Mouse (Mus musculus) embryonic facial prominence, embryonic 15.5 days (tissue): ENCODE measurements around the gene Mag. TPM values are rescaled to one million over a fixed set of nuclear protein-coding genes. Genes with fewer than 3 reads are reported as not detected.

ENCODE experiments used
- ATAC-seq: fragments of 200-750 bp; cut with Nextera tagmentation; 2 replicates; pipeline ENCODE4 v1.8.0; 2017; ENCODE audit warnings: low read depth, moderate TSS enrichment; ENCODE audit not compliant: insufficient number of reproducible peaks, low FRiP score, low TSS enrichment
- H3K27ac ChIP-seq: fragments of 300-500 bp; sonication (generic); replicated peaks from 2 replicates; pipeline ENCODE4 v1.5.1; 2015; ENCODE audit warnings: mild to moderate bottlenecking, inconsistent platforms
- H3K27me3 ChIP-seq: fragments of 300-500 bp; sonication (generic); 2 replicates; pipeline ENCODE4 v1.6.1; 2015; ENCODE audit warnings: inconsistent platforms
- H3K36me3 ChIP-seq: fragments of 300-500 bp; sonication (generic); 2 replicates; pipeline ENCODE4 v1.6.1; 2015; ENCODE audit warnings: mild to moderate bottlenecking, inconsistent platforms
- H3K4me1 ChIP-seq: fragments of 300-500 bp; sonication (generic); 2 replicates; pipeline ENCODE4 v1.6.1; 2015; ENCODE audit warnings: inconsistent platforms
- H3K4me2 ChIP-seq: fragments of 300-500 bp; sonication (generic); replicated peaks from 2 replicates; pipeline ENCODE4 v1.6.1; 2015; ENCODE audit warnings: mild to moderate bottlenecking, inconsistent platforms
- H3K4me3 ChIP-seq: fragments of 300-500 bp; sonication (generic); replicated peaks from 2 replicates; pipeline ENCODE4 v1.5.1; 2015; ENCODE audit warnings: mild to moderate bottlenecking, inconsistent platforms
- H3K9ac ChIP-seq: fragments of 300-500 bp; sonication (generic); 2 replicates; pipeline ENCODE4 v1.6.1; 2015; ENCODE audit warnings: inconsistent platforms
- H3K9me3 ChIP-seq: fragments of 300-500 bp; sonication (generic); replicated peaks from 2 replicates; pipeline ENCODE4 v1.6.1; 2016; ENCODE audit warnings: inconsistent platforms
- WGBS: fragments of 180-500 bp; shearing (Covaris S2); methylation state at CpG from one replicate; pipeline ENCODE4 v1.1.7; 2015; 5-methylcytosine and 5-hydroxymethylcytosine counted together
- polyA plus RNA-seq: library from polyadenylated mRNA; unstranded; fragments of >200 nt; fragmentation: Nextera tagmentation; extraction: Ambion mirVana; gene quantifications from 2 replicates; pipeline ENCODE4 v1.2.1, GENCODE M21; 2015

Mag gene
- polyA plus RNA-seq, 1 experiment from 2014 or later, result 1.4 TPM

DNA sequence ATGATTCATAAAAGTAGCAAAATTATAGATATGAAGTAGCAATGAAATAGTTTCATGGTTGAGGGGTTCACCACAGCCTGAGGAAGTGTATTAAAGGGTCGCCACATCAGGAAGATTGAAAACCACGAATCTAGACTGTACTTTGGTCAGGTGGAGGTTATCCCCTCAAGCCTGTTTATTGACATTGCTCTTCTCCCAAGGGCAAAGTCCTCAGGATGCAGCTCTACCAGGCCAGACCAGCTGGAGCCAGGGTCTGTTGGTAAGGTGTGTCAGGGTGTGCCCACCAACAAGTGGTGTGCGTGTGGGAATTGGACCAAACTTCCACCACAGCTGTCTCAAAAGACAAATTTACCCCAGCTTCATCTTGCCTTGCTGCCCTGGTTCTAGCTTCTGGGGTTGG lies 19.5 kb downstream of the Mag start:
- Histone ChIP-seq H3K4me3 (no peak overlapping the region), H3K4me1 (0 out of 2 replicates have a peak, but pooled peaks cover 7% of the 10 kb centered on the region), H3K9me3 (no peaks in the 10 kb centered on the region), H3K27ac (no peak overlapping the region), H3K27me3 (no peaks in the 10 kb centered on the region), H3K4me2 (no peak overlapping the region), H3K9ac (no peak overlapping the region), H3K36me3 (no peaks in the 10 kb centered on the region)
- WGBS, result 79% methylated on average over 3 of the region's 3 CpGs
- ATAC-seq, result no peak

GRCm38 (mm10) chr7:30892515-30892914 lies 22.2 kb downstream of the Mag start:
- no peak overlapping the region for H3K27ac ChIP-seq
- H3K4me2 ChIP-seq, result no peak overlapping the region
- no peak for ATAC-seq
- WGBS, result 49% methylated on average over 3 of the region's 3 CpGs
- H3K4me1 ChIP-seq, result 0 out of 2 replicates have a peak, but pooled peaks cover 5% of the 10 kb centered on the region
- H3K4me3 ChIP-seq, result no peak overlapping the region
- no peaks in the 10 kb centered on the region for H3K36me3 ChIP-seq
- no peaks in the 10 kb centered on the region for H3K9me3 ChIP-seq
- H3K27me3 ChIP-seq, result no peaks in the 10 kb centered on the region
- no peak overlapping the region for H3K9ac ChIP-seq

DNA sequence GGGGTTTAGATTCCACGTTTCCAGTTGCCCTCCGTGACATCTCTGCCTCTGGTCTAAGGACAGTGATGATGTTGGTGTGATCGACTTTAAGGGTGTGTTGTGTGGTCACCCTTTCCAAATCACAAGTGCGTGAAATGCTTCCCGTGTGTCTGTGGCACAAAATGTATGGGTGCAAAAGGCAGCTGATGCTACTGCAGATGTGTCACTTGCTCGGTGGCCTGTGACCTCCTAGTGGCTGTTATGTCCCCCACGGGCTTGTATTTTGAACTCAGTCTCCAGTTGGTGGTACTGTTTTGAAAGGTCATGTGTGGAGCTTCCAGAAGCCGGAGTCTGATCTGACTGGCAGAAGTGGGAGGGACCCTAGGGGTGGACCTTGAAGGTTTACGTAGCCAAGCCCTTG lies 22.9 kb downstream of the Mag start:
- H3K4me2 ChIP-seq, result no peak overlapping the region

GRCm38 (mm10) chr7:30890681-30891080 lies 24.0 kb downstream of the Mag start:
- H3K36me3 ChIP-seq, result no peaks in the 10 kb centered on the region
- no peaks in the 10 kb centered on the region for H3K9me3 ChIP-seq
- no peak overlapping the region for H3K4me2 ChIP-seq
- no peak overlapping the region for H3K27ac ChIP-seq
- 0 out of 2 replicates have a peak, but pooled peaks cover 5% of the 10 kb centered on the region for H3K4me1 ChIP-seq
- no peaks in the 10 kb centered on the region for H3K27me3 ChIP-seq
- no peak overlapping the region for H3K4me3 ChIP-seq
- no peak for ATAC-seq
- no peak overlapping the region for H3K9ac ChIP-seq
- WGBS, result 71% methylated on average over 2 of the region's 2 CpGs

More for the DNA sequence above, 22.9 kb downstream of the Mag start:
- Histone ChIP-seq H3K4me3 (no peak overlapping the region), H3K9ac (no peak overlapping the region), H3K4me1 (0 out of 2 replicates have a peak, but pooled peaks cover 5% of the 10 kb centered on the region), H3K27ac (no peak overlapping the region), H3K9me3 (no peaks in the 10 kb centered on the region), H3K36me3 (no peaks in the 10 kb centered on the region), H3K27me3 (no peaks in the 10 kb centered on the region)
- no peak for ATAC-seq
- 82% methylated on average over 9 of the region's 9 CpGs for WGBS

DNA sequence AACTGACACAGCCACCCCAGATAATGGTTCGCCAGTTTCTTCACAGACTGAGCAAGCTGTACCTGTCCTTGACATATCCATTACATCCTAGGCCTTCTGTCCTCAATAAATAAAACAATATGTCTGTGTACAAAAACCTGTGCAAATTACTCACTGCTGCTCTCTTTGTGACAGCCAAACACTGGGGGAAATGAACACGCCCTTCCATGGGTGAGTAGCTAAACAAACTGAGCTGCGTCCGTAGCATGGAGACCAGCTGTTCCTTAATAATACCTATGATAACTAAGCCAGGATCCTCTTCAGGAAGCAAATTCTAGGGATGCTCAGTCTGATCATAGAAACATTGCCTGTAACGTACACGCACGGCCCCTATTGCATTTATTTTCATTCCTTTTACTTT lies 25.9 kb downstream of the Mag start:
- no peak for ATAC-seq
- 80% methylated on average over 7 of the region's 7 CpGs for WGBS
- no peak overlapping the region for H3K27ac ChIP-seq
- H3K9me3 ChIP-seq, result no peaks in the 10 kb centered on the region
- no peaks in the 10 kb centered on the region for H3K36me3 ChIP-seq
- 0 out of 2 replicates have a peak, but pooled peaks cover 5% of the 10 kb centered on the region for H3K4me1 ChIP-seq
- no peaks in the 10 kb centered on the region for H3K27me3 ChIP-seq
- no peak overlapping the region for H3K4me2 ChIP-seq
- no peak overlapping the region for H3K4me3 ChIP-seq
- no peak overlapping the region for H3K9ac ChIP-seq

- ATAC-seq, result no peak
- Histone ChIP-seq H3K4me2 (no peak overlapping the region), H3K9ac (no peak overlapping the region), H3K4me1 (0 out of 2 replicates have a peak, but pooled peaks cover 5% of the 10 kb centered on the region), H3K27me3 (no peaks in the 10 kb centered on the region), H3K4me3 (no peak overlapping the region), H3K27ac (no peak overlapping the region), H3K9me3 (no peaks in the 10 kb centered on the region), H3K36me3 (no peaks in the 10 kb centered on the region)
- 71% methylated on average over 14 of the region's 14 CpGs for WGBS
Measured at GRCm38 (mm10) chr7:30887568-30888188, 27.0 kb downstream of the Mag start.

GRCm38 (mm10) chr7:30886852-30887251 lies 27.8 kb downstream of the Mag start:
- ATAC-seq, result no peak
- H3K36me3 ChIP-seq, result no peaks in the 10 kb centered on the region
- no peak overlapping the region for H3K9ac ChIP-seq
- H3K27ac ChIP-seq, result no peak overlapping the region
- no peak overlapping the region for H3K4me2 ChIP-seq
- H3K4me1 ChIP-seq, result no peaks in the 10 kb centered on the region
- WGBS, result 69% methylated on average over 4 of the region's 4 CpGs
- H3K9me3 ChIP-seq, result no peaks in the 10 kb centered on the region
- H3K4me3 ChIP-seq, result no peak overlapping the region
- no peaks in the 10 kb centered on the region for H3K27me3 ChIP-seq

DNA sequence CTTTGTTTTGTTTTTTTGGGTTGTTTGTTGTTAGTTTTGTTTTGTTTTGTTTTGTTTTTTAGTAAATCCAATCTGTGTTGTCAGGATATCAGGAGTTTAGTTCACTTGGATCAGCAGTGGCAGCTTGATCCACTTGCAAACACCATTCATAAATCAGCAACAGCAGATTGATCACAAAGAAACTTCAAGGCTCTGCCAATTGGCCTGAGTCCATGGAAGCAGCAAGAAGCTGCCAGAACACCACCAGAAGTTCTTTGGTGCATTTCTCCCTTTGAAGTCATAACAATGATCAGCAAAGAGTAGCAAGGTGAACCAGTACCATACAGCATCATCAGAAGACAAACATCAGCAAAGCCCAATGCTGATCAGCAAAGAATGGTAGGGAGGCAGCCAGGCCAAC lies 30.6 kb downstream of the Mag start:
- H3K4me3 ChIP-seq, result no peak overlapping the region
- H3K4me2 ChIP-seq, result no peak overlapping the region
- H3K36me3 ChIP-seq, result no peaks in the 10 kb centered on the region
- H3K27me3 ChIP-seq, result no peaks in the 10 kb centered on the region
- H3K9ac ChIP-seq, result no peak overlapping the region
- H3K27ac ChIP-seq, result no peak overlapping the region
- ATAC-seq, result no peak
- no peaks in the 10 kb centered on the region for H3K9me3 ChIP-seq
- no peaks in the 10 kb centered on the region for H3K4me1 ChIP-seq

DNA sequence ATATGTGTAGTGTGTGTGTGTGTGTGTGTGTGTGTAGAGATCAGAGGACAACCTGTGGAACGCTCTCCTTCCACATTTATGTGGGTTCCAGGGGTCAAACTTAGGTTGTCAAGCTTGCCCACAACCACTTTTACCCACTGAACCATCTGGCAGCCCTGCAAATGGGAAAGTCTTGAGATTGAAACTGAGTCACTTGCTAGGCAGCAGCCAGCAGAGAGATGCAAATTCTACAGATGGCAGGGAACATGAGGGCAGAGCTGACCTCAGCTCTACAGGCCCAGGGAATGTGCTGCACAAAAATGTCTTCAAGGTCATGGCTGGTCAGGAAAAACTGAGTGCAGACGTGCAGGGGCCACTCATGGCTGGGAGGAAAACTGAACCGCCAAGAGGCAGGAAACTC lies 33.3 kb downstream of the Mag start:
- Histone ChIP-seq H3K9me3 (no peaks in the 10 kb centered on the region), H3K4me2 (no peak overlapping the region), H3K36me3 (no peaks in the 10 kb centered on the region), H3K9ac (no peak overlapping the region), H3K27me3 (no peaks in the 10 kb centered on the region), H3K4me1 (no peaks in the 10 kb centered on the region), H3K27ac (no peak overlapping the region), H3K4me3 (no peak overlapping the region)
- WGBS, result 75% methylated on average over 3 of the region's 3 CpGs
- ATAC-seq, result no peak

DNA sequence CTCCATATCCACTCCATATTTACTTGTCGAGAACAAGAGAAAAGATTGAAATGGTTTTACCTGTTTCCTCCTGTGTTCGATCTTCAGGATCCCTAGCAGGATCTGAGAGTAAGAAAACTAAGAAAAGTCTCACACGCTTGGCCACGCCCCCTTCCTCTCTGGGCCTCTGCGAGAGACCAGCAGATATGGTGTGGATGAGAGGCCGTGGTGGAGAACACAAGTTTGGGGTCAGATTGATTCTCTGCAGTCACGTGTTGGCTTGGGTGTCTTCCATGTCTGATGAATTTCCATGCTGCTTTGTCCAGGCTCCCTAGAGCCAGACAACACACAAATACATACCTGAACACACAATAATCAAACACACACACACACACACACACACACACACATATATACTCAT lies 34.5 kb downstream of the Mag start, which contains the start of gene Cd22:
Cd22 (minus strand) TSS at position 167 of the 400 bp plus-strand sequence.
- Histone ChIP-seq H3K4me2 (no peak within 1 kb of the TSS), H3K4me3 (no peak within 1 kb of the TSS), H3K27me3 (no peaks in the 10 kb centered on the region), H3K9ac (no peak within 1 kb of the TSS), H3K4me1 (no peaks in the 10 kb centered on the region), H3K36me3 (no peaks in the 10 kb centered on the region), H3K27ac (no peak within 1 kb of the TSS), H3K9me3 (no peaks in the 10 kb centered on the region)
- no peak for ATAC-seq
- WGBS, result 60% methylated on average over 7 of the region's 7 CpGs

DNA sequence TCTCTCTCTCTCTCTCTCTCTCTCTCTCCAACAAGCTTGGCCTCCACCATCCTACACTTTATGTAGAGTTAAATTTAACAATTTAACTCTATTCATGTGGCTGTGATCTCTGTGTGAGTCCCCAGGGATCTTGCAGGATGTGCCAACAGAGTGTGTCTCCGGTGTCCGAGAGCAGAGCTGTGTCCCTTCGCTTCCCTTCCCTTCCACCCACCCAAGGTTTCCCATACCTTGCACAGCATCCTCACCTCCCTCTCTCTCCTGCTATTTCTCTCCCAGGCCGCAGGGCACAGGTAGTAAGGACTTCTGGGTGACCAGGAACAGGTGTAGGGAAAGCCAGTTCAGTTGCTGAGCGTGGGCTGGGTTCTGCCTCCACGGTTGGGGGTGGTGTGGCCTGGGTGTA lies 35.7 kb downstream of the Mag start:
- H3K27me3 ChIP-seq, result no peaks in the 10 kb centered on the region; the same call in 1 of the 2 replicates
- no peak overlapping the region for H3K9ac ChIP-seq
- no peaks in the 10 kb centered on the region for H3K4me1 ChIP-seq
- H3K36me3 ChIP-seq, result no peaks in the 10 kb centered on the region
- H3K27ac ChIP-seq, result no peak overlapping the region
- no peaks in the 10 kb centered on the region for H3K9me3 ChIP-seq
- WGBS, result 77% methylated on average over 6 of the region's 6 CpGs
- ATAC-seq, result no peak
- H3K4me2 ChIP-seq, result no peak overlapping the region
- H3K4me3 ChIP-seq, result no peak overlapping the region

DNA sequence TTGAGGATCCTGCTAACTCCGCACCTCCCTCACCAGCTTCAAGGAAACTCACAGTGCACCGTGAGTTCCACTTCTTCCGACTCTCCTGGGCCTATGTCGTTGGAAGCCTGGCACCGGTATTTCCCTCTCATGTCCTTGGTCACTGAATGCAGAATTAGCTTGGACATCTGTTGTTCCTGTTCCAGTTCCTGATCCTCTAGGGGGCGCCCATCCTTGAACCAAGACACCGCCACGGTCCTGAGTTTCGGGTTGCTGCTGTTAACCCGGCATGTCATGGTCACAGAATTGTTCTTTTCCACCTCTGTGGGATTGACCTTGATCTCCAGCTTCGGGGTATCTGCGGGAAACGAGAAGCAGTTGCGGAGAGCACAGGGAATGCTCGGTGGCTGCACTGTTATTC lies 41.6 kb downstream of the Mag start:
- no peak for ATAC-seq
- peak overlapping the region; percentile 33 for H3K4me2 ChIP-seq
- no peaks in the 10 kb centered on the region for H3K9me3 ChIP-seq
- no peaks in the 10 kb centered on the region for H3K36me3 ChIP-seq
- no peaks in the 10 kb centered on the region; the same call in 1 of the 2 replicates for H3K4me1 ChIP-seq
- H3K4me3 ChIP-seq, result peak overlapping the region; percentile 13; the same call in 1 of the 2 replicates
- whole genome bisulfite sequencing, result 20% methylated on average over 15 of the region's 15 CpGs
- no peak overlapping the region for H3K9ac ChIP-seq
- H3K27ac ChIP-seq, result no peak overlapping the region
- peaks cover 5% of the 10 kb centered on the region; the same call in 1 of the 2 replicates for H3K27me3 ChIP-seq
